Mouse (Mus musculus) layer of hippocampus, postnatal 36 days (tissue): Measurements from ENCODE around the gene Wtap. TPM values are rescaled to one million over a fixed set of nuclear protein-coding genes. Genes with fewer than 3 reads are reported as not detected.
"Not testable (repeated sequence)": the region's sequence is repeated elsewhere in the genome, so short reads cannot be mapped to it uniquely, and the experiment has no call there.

Experiments
- DNase-seq, 2 experiments: peaks; one replicate each; pipeline ENCODE4 v3.0.0; 2022
- total RNA-seq, 2 experiments: library from RNA; stranded (reverse); gene quantifications; 2 replicates each; pipeline ENCODE4 v1.2.3; 2021

Gene Wtap
- total RNA-seq, result 10 to 100 TPM; 55.6 to 63.8 TPM

DNA sequence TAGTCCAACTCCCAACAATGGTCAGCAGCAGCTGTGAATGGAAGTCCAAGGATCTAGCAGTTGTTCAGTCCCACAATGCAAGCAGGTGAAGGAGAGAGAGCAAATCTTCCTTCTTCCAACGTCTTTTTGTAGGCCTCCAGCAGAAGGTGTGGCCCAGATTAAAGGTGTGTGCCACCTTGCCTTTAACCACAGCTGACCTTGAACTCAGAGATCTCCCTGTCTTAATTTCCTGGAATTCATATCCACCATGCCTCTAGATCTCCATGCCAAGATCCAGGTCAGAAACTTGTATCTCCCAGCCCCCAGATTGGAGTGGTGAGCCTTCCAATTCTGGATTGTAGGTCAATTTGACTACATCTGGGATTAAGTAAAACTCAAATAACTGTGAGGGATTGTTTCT lies at the start of gene Wtap:
Wtap (minus strand) TSS at position 101 of the 400 bp plus-strand sequence.
- no peak for DNase-seq

DNA sequence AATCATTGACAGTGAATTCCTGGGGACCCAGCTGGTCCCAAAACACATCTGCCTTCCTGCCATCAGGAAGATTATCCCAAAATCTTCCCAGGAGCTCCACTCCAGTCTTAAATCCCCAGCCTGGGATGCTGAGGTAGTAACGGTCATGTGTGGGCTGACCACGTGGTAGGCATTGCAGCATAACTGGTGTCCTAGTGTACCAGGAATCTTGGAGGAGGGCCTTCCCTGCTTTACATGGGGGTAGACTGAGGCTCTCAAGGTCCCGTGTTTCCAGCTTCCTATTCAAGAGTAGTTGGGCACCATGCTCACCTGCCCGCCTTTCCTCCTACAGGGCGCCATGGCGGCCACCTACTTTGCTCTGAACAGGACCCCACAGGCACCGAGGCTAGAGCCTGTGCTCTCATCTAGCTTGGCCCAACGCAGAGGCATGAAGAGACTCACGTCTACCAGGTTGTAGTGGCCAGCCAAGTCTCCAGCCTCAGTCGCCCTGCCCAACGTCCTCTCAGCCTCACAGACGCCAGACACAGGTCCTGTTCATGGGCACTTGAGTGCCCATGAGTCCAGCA lies 42.7 kb upstream of the Wtap start:
- DNase-seq, result not testable (repeated sequence)

DNA sequence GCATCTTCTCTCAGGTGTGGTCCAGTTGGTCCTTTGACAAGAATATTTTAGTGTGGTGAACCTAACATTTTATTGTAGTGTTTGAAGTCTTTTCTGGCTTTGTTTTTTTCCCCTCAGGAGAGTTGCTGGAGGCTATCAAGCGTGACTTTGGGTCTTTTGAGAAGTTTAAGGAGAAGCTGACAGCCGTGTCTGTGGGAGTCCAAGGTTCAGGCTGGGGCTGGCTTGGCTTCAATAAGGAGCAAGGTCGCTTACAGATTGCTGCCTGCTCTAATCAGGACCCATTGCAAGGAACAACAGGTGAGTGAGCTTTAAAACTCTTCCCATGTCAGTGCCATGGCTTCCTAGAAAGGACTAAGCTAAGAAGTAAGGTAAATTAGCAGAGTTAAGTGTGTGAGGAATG lies 19.3 kb upstream of the Wtap start:
- DNase-seq, result no peak

DNA sequence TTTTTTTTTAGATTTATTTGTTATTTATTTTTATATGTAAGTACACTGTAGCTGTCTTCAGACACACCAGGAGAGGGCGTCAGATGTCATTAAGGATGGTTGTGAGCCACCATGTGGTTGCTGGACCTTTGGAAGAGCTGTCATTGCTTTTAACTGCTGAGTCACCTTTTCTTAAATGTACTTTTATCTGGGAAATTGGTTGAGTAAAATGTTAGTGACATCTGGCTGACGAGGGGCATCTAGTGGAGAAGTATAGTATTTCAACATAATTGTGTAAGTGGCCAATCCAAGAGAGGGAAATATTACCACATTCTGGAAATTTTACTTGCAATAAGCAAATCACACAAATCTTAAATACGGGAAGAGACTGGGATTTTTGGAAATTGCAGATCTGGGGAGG lies 15.9 kb upstream of the Wtap start:
- DNase-seq, result no peak

DNA sequence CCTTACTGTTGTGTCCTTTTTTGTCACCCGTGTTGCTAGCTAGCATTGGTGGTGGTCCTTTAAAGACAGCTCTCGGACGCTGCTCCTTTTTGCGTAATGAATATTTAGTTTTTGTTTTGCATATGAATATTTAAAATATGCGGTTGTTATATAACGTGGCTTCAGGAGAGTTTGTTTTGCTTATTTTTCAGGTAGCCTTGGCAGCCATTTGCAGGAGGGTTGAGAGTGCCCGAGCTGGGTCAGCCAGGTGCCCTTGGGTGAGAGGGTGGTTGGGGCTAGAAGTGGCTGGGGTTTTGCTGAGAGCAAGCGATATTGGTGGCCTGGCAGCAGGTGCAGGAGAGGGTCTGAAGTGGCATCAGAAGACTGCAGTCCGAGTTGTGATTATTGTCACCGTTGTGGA lies 14.6 kb upstream of the Wtap start:
- peak in 1 of 2 experiments; percentile 15 for DNase-seq

DNA sequence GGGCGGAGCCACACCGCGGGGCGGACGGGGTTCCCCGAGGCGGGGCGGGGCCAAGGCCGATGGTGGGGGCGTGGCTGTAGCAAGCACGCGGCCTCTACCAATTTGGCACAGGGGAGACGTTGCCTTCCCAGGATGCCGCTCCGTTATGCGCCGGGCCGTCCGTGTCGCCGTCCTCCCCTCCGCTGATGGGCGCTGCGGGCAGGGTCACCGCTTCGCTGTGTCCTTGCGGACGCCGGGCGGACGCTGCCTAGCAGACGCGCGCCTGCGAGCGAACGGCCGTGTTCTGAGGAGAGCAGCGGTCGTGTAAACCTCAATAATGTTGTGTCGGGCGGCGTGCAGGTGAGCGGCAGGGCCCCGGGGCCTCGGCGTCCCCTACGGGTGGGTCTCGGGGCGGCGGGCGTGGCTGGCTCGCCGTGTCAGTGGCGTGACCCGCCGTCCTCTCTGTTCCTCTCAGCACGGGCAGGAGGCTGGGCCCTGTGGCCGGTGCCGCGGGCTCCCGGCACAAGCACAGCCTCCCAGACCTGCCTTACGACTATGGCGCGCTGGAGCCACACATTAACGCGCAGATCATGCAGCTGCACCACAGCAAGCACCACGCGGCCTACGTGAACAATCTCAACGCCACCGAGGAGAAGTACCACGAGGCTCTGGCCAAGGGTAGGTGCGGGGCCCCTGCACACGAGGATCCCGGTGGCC lies 13.9 kb upstream of the Wtap start:
- DNase-seq, result peak; percentile 98 to 99

DNA sequence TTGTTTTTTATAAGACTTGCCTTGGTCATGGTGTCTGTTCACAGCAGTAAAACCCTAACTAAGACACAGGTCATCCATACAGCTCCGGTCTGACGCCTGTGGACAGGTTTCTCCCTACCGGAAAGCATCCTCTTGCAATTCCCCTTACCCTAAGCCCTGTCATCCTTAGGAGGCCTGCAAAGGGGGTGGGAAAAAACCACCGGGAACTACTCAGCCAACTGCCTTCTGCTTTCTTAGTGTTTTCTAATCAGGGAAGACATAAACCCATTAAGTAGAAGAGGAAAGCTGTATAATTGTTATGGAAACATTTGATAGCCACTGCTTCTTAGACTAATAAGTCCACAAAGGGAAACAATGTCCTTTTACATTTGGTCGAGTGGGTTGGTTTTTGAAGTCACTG lies 13.0 kb upstream of the Wtap start:
- DNase-seq, result no peak

DNA sequence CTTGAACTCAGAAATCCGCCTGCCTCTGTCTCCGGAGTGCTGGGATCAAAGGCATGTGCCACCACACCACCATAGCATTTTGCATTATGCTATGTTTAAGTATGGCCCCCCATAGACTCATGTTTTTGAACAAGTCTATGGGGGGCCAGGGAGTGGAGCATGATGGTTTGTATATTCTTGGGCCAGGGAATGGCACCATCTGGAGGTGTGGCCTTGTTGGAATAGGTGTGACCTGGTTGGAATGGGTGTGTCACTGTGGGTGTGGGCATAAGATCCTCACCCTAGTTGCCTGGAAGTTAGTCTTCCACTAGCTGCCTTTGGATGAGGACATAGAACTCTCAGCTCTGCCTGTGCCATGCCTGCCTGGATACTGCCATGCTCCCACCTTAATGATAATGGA lies 12.6 kb upstream of the Wtap start, which contains the start of gene Sod2:
Sod2 (plus strand) TSS at position 301 of the 400 bp plus-strand sequence.
- DNase-seq, result not testable (repeated sequence)

DNA sequence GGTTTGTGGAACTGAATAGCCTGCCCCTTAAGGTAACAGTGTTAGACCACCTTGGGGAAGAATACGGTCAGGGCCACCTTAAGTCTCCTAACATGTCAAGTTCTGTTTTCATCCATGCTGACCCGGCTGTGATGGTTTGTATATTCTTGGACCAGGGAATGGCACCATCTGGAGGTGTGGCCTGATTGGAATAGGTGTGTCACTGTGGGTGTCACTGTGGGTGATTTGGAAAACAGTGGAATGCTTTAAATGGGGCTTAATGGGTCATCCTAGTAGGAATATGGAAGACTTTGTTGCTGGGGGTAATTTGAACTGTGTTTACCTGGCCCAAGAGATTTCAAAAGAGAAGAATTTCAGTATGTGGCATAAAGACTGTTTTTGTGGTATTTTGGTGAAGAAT lies 10.5 kb upstream of the Wtap start:
- not testable (repeated sequence) for DNase-seq

DNA sequence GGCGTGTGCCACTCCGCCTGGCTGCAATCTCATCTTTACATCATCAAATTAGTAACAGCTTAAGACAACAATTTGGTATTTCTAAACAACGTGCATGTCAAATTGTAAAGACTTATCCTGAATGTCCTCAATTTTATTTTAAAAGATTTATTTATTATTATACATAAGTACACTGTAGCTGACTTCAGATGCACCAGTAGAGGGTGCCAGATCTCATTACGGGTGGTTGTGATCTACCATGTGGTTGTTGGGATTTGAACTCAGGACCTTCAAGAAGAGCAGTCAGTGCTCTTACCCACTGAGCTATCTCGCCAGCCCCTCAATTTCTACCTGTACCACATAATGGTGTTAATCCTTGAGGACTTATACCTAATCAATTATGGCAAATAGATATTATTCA lies 8.3 kb upstream of the Wtap start:
- not testable (repeated sequence) for DNase-seq

DNA sequence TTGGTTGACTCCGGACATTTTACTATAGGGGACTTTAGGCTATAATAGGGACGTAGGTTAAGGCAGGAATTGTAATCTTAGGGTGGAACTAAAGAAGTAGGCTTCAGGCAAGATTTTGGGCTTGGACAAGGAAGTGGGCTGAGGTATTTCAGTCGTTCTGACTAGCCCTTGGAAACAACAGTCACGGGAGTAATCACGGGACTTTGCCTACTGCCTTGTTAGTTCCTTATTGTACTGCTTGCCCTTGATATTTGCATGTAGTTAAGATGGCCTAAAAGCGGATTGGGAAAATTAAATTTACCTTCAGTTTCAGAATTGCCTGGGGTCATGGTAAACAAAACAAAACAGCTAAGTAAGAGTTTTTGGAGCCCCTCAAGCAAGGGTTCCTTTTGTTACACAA lies 5.1 kb upstream of the Wtap start:
- DNase-seq, result no peak

DNA sequence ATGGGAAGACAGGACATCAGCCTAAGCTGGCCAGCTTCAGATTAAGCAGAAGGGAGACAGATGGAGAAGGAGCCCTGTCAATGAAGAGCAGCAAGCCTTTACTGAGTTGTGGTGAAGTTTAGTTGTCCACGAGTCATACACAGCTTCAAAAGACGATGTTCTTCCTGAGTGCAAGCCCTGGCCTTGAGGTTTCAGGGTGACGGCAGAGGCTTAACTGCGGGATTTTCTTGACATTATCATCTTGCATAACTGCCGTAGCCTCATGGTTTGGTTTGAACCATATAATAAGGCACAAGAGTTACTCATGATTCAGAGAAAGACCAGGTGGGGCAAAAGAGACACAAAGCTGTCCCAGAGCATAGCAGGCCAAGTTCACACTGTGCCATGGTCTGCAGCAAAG lies 3.9 kb upstream of the Wtap start:
- no peak for DNase-seq

DNA sequence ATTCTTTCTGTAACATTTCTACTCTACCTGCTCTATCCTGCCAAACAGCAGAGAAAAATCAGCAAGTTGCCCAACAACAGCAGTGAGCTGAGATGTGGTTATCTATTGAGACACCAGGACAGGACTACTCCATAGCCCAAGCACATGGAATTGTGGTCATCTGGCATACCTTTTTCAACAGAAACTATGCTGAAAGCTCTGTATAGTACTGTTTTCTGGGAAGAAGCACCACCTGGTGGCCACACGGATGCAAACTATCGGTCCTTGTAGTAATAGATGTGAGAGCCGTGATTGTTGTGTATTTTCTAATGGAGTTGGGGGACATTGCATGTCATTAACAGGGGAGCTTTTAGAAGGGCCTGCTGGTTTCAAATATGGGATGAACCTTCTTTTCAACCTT lies 2.4 kb upstream of the Wtap start:
- peak; percentile 41 to 43 for DNase-seq

DNA sequence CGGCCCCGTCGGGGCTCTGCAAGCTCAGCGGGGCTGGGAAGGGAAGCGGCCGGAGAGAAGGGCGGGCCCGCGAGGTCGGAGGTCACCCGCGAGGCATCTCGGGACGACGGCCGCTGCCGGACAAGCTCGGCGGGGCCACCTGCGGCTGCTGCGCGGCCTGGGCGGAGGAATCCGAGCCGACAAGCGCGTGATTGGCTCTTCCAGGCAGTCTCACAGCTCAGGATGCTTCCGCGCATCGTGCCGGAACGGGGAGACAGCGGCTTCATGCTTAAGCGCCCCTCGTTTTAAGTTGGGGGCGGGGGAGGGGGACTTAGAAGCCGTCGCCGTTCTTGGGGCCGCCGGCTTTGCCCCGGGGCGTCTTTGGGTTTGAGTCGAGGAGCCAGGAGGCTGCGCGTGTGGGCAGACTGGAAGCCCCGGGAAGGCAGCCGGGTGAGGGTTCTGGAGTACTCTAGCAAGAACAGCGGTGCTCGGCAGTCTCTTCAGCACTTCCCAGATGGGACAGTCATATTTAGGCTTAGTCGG lies 1.4 kb downstream of the Wtap start:
- peak; percentile 90 to 93 for DNase-seq

DNA sequence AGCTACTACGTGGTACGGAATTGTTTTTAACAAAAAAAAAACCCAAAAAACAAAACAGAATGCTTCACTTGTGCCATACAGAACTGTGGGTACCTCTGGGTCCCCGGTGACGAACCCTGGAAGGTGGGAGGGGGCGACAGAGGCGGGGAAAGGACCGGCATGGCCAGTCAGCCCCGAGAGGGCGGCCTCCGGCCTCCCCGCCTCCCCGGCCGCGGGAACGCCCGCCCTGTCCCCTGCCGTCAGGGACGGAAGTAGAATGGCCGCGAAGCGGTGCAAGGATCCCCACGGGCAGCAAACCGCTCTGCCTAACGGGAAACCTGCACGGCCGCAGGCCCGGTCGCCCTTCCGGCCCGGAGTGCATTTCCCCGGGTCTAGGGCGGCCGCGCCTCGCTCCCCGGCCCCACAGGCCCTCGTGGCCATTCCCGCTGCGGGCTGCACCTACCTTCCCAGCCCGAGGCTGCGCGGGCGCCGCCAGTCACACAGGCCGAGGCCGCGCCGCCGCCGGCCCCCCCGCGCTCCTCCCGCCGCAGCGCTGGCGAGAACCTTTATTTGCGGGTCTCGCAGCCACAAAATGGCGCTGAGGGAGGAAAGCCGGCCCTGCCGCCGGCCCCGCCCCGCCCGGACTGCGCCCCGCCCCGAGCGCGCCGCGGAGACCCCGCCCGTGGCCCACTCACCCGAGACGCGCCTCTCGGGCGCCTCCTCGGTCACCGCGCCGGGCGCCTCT lies 2.2 kb downstream of the Wtap start:
- DNase-seq, result peak; percentile 88 to 90

DNA sequence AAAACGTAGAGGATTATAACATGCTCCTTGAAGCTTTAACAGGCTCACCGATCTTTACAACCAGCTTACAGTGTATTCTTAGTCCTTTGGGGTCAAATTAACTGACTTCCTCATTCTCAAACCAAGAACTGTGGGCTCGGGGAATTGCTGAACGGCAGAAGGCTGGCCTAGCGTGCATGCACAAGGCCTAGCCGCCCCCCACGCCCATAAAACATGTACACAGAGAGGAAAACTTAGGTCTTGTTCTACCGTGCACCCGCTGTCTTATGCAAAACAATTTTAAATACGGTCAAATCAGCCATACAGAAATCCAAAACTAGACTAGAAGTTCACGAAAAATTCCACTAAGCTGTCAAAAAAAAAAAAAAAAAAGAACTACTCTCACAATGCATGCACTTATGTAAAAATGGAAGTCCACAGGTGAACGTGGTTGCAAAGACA lies 2.8 kb downstream of the Wtap start:
- DNase-seq, result no peak

DNA sequence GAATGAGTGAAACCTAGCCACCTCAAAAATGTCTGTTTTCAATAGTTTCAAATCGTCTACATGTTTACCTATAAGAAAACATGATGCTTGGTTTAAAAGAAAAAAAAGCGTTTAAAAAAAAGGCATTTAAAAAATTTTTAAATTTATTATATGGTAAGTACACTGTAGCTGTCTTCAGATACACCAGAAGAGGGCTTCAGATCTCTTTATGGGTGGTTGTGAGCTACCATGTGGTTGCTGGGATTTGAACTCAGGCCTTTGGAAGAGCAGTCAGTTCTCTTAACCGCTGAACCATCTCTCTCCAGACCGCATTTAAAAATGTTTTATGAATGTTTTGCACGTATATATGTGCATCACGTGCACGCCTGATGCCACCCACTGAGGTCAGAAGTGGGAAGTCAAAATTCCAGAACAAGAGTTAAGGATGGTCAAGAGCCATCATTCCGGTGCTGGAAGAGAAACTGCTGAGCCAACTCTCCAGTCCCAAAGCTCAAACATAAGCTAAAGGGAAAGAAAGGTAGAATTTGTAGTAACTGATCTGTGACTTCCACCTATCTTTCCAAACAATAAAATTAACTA lies 3.3 kb downstream of the Wtap start:
- DNase-seq, result no peak

DNA sequence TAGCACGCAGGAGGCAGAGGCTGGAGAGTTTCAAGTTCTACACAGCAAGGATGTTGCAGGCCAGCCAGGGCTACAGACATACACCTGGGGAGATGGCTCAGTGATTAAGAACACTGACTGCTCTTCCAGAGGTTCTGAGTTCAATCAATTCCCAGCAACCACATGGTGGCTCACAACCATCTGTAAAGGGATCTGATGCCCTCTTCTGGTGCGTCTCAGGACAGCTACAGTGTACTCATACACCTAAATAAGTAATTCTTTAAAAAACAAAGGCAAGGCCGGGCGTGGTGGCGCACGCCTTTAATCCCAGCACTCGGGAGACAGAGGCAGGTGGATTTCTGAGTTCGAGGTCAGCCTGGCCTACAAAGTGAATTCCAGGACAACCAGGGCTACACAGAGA lies 5.9 kb downstream of the Wtap start:
- not testable (repeated sequence) for DNase-seq

DNA sequence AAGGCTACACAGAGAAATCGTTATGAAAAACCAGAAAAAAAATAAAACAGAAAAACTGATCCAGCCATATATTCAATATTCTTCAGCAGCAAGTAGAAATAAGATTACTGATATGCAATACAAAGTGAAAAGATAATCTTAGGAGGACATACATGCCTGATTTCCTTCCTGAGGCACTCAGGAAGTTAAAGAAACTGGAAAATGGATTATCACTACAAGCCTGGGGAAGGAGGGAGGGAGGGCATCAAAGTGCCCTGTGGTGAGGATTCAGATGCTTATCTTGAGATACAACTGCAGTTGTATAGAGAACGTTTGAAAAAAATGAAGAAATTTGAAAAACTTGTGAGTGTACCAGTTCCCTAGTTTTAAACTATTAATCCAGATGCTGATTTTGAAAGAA lies 10.0 kb downstream of the Wtap start:
- no peak for DNase-seq

DNA sequence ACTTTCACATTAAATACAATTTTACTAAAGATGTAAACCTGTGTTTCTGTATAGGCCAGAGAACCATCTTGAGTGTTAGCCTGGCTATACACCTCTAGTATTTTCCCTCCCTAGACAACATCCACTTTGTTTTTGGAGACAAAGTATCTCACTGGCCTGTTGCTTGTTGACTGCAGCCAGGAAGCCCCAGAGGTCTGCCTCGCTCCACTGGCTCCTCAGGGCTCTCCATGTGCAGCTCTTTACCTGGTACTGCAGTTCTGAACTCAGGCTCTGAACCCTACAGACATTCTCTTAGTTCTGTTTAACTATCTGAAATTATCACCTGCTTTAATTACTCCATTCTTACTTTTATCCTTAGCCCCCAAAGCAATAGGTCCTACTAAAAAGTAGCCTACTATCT lies 15.4 kb downstream of the Wtap start:
- DNase-seq, result no peak

DNA sequence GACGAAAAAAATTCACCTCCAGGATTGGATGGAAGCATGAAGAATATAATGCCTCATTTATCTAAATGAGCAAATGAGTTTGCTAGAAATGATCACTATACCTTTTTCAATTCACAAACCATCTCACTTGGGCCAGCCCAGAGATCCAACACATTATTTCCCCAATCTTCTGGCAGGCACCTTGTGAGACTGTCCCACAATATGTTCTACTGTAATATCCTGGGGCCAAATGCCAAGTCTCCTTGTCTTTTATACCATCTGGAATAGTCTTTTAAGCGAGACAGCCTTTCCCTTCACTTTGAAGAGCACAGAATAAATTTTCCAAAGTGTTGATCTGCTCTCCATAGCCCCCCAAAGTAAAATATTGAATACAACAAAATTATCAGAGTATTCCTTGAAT lies 20.1 kb downstream of the Wtap start:
- no peak for DNase-seq

DNA sequence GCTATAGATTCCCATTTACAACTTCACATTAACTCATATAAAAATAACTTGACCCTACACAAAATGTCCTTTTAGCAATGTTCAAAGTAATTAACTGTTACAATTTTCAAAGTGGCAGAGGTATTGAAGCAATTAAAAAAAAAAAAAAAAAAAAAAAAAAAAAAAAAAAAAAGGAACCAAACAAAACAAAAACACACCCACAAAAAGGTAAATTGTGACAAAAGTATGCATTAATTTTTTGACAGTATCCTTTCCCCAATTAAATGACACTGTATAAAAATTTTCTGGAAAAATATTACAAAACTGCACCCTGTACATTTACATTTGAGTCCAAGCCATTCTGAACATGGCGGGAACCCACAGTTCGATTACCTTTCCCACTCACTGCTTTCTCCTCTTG lies 26.8 kb downstream of the Wtap start:
- DNase-seq, result no peak

DNA sequence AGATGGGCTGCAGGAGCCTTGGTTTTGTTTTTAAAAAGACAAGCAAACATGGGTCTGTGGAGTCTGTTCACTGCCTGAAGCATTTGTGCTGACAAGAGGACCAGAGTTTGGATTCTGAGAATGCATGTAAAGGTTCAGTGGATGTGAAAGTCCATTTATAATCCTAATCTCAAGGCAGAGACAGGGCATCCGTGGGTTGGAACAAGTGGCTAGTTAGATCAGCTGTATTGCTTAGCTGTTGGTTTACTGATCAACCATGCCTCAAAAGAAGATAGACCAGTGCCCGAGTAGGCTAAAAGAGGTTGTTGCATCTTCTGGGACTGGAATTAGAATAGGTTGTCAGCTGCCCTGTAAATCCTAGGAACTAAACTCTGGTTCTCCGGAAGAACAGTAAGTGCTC lies 30.5 kb downstream of the Wtap start:
- DNase-seq, result no peak
